Mouse (Mus musculus) liver, embryonic 12.5 days (tissue): Measurements from ENCODE around the gene Pianp. TPM values are rescaled to one million over a fixed set of nuclear protein-coding genes. Genes with fewer than 3 reads are reported as not detected.

Source experiments
- ATAC-seq: fragments of 200-750 bp; cut with Nextera tagmentation; 2 replicates; pipeline ENCODE4 v1.8.0; 2017; ENCODE audit warnings: moderate number of reproducible peaks, mild to moderate bottlenecking, moderate library complexity
- H3K27ac ChIP-seq: fragments of 300-500 bp; sonication (generic); 2 replicates; pipeline ENCODE4 v1.5.1; 2016; ENCODE audit warnings: mild to moderate bottlenecking
- H3K27me3 ChIP-seq: fragments of 300-500 bp; sonication (generic); replicated peaks from 2 replicates; pipeline ENCODE4 v1.6.1; 2016; ENCODE audit warnings: mild to moderate bottlenecking, moderate library complexity
- H3K36me3 ChIP-seq: fragments of 300-500 bp; sonication (generic); 2 replicates; pipeline ENCODE4 v1.6.1; 2016; ENCODE audit warnings: mild to moderate bottlenecking, moderate library complexity
- H3K4me1 ChIP-seq: fragments of 300-500 bp; sonication (generic); 2 replicates; pipeline ENCODE4 v1.6.1; 2016
- H3K4me2 ChIP-seq: fragments of 300-500 bp; sonication (generic); 2 replicates; pipeline ENCODE4 v1.6.1; 2016; ENCODE audit warnings: mild to moderate bottlenecking, moderate library complexity
- H3K4me3 ChIP-seq: fragments of 300-500 bp; sonication (generic); 2 replicates; pipeline ENCODE4 v1.5.1; 2016; ENCODE audit warnings: mild to moderate bottlenecking, moderate library complexity
- H3K9ac ChIP-seq: fragments of 300-500 bp; sonication (generic); 2 replicates; pipeline ENCODE4 v1.6.1; 2016; ENCODE audit warnings: mild to moderate bottlenecking, moderate library complexity
- H3K9me3 ChIP-seq: fragments of 300-500 bp; sonication (generic); replicated peaks from 2 replicates; pipeline ENCODE4 v1.6.1; 2016; ENCODE audit warnings: mild to moderate bottlenecking, moderate library complexity
- WGBS: fragments of 180-500 bp; shearing (Covaris S2); methylation state at CpG from one replicate; pipeline ENCODE4 v1.1.7; 2016; ENCODE audit not compliant: insufficient replicate concordance; 5-methylcytosine and 5-hydroxymethylcytosine counted together
- polyA plus RNA-seq: library from polyadenylated mRNA; unstranded; fragments of >200 nt; fragmentation: Nextera tagmentation; extraction: Ambion mirVana; gene quantifications from 2 replicates; pipeline ENCODE4 v1.2.1, GENCODE M21; 2016

Gene Pianp
- 0.11 TPM in 1 of 2 replicates, not detected in the other for polyA plus RNA-seq

- Histone ChIP-seq H3K27ac (no peak within 1 kb of the TSS), H3K9me3 (no peaks in the 10 kb centered on the region), H3K4me1 (peaks cover 16% of the 10 kb centered on the region), H3K4me2 (peak within 1 kb of the TSS; percentile 77), H3K36me3 (no peaks in the 10 kb centered on the region), H3K4me3 (peak within 1 kb of the TSS; percentile 54), H3K9ac (peak within 1 kb of the TSS; percentile 12; the same call in 1 of the 2 replicates), H3K27me3 (peaks cover 100% of the 10 kb centered on the region)
- under 1% methylated on average over 66 of the region's 78 CpGs for WGBS
- peak; percentile 36; the same call in 1 of the 2 replicates for ATAC-seq
These were observed at the start of gene Pianp for GRCm38 (mm10) chr6:124996551-124997501. Pianp (plus strand) TSS chr6:124996694.

DNA sequence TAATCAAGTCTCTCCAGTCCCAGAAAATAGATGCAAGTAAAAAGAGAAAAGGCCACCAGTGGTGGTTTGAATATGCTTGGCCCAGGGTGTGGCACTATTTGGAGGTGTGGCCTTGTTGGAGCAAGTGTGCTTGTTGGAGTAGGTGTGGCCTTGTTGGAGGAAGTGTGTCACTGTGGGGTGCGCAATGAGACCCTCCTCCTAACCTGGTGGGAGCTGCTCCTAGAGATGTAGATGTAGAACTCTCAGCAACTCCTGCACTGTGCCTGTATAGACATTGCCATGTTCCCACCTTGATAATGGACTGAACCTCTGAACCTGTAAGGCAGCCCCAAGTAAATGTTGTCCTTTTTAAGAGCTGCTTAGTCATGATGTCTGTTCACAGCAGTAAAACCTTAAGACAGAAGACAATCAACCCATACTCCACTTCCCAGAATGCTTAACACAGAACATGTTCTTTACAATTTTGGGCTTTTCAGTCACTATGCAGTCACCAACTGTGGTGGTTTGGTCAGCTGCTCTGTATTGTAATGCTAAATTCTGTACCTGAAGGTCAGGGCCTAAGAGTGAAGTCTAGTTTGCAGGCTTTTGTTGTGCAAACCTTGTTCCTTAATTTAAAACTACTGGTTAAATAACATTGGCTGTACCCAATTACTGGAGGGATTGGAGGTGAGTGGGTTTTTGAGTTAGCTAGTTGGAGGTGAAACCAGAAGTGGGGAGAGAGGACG lies 42.3 kb upstream of the Pianp start:
- Histone ChIP-seq H3K36me3 (peaks cover 48% of the 10 kb centered on the region), H3K9ac (no peak overlapping the region), H3K27ac (no peak overlapping the region), H3K4me3 (no peak overlapping the region), H3K4me1 (no peaks in the 10 kb centered on the region), H3K27me3 (no peaks in the 10 kb centered on the region), H3K4me2 (no peak overlapping the region), H3K9me3 (peaks cover 15% of the 10 kb centered on the region; the same call in 1 of the 2 replicates)
- 64% methylated on average over 2 of the region's 2 CpGs for WGBS
- no peak for ATAC-seq

DNA sequence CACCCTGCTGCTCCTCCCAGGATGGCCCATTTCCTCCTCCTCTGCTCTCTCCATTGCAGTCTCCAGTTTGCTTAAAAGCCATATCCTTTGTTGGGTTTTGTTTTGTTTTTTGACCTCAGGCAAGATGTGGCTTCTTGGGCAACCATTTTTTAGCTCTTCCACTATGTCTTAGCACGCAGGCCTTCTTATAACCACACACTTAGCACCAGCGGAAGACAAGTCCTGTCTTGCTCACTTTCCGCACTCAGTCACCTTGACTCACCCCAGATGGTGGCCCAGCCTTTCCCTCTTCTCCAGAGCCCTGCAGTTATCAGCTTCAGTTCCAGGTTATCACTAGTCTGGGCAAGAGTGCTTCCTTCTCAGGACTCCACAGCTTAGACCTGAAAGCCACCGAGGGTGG lies 41.3 kb upstream of the Pianp start:
- Histone ChIP-seq H3K4me3 (no peak overlapping the region), H3K9me3 (peaks cover 15% of the 10 kb centered on the region; the same call in 1 of the 2 replicates), H3K4me1 (no peaks in the 10 kb centered on the region), H3K4me2 (no peak overlapping the region), H3K27ac (no peak overlapping the region), H3K27me3 (no peaks in the 10 kb centered on the region), H3K9ac (no peak overlapping the region), H3K36me3 (peaks cover 58% of the 10 kb centered on the region)
- ATAC-seq = no peak
- WGBS = 76% methylated on average over 4 of the region's 4 CpGs

- H3K9ac ChIP-seq = no peak overlapping the region
- H3K36me3 ChIP-seq = peaks cover 83% of the 10 kb centered on the region
- H3K27me3 ChIP-seq = no peaks in the 10 kb centered on the region
- no peak overlapping the region for H3K4me3 ChIP-seq
- 74% methylated on average over 3 of the region's 3 CpGs for whole genome bisulfite sequencing
- no peak overlapping the region for H3K4me2 ChIP-seq
- H3K9me3 ChIP-seq = no peaks in the 10 kb centered on the region
- H3K4me1 ChIP-seq = no peaks in the 10 kb centered on the region
- ATAC-seq = no peak
- no peak overlapping the region for H3K27ac ChIP-seq
These were observed 38.4 kb upstream of the Pianp start for GRCm38 (mm10) chr6:124958127-124958526.

DNA sequence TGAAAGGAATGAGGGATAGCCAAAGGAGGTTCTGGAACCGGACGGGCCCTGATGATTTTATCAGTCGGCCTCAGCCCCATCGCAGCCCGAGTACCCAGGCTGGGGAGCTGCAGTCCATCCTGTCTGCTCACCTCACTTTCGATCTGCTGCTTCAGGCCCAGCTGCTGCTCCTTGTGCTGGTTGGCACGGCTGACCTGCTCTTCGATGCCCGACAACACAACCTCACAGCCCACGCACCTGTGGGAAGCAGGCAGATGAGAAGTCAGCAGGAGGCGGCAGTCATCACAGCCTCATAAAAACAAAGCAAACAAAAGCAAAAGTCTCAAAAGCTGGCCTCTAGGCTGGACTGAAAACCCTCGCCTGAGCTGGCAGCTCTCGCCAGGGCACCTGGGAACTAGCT lies 36.5 kb upstream of the Pianp start:
- Histone ChIP-seq H3K27me3 (no peaks in the 10 kb centered on the region), H3K9me3 (no peaks in the 10 kb centered on the region), H3K4me1 (peaks cover 8% of the 10 kb centered on the region), H3K36me3 (peaks cover 70% of the 10 kb centered on the region), H3K4me3 (no peak overlapping the region), H3K27ac (no peak overlapping the region), H3K4me2 (no peak overlapping the region), H3K9ac (no peak overlapping the region)
- WGBS = 87% methylated on average over 13 of the region's 13 CpGs
- no peak for ATAC-seq

DNA sequence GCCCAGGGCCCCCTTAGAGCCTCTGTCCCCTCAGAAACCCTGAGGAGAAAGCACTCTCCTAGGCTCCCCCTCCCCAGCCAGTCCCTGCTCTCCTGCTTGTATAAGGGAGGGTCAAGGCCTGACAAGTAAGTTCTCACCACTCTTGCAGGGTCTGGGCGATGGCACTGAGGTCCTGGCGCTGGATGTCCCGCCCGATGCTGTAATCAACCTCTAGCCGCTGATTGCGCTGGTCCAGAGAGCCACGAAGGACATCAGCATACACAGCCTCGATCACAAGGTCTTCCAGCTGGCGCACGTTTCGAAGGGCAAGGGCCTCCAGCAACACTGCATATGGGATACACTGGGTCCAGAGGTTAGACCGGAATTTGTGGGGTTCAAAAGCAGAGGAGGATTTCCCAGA lies 35.5 kb upstream of the Pianp start:
- Histone ChIP-seq H3K9me3 (no peaks in the 10 kb centered on the region), H3K27ac (no peak overlapping the region), H3K4me2 (no peak overlapping the region), H3K9ac (no peak overlapping the region), H3K36me3 (peaks cover 64% of the 10 kb centered on the region), H3K27me3 (no peaks in the 10 kb centered on the region), H3K4me1 (peaks cover 12% of the 10 kb centered on the region), H3K4me3 (no peak overlapping the region)
- ATAC-seq = no peak
- 84% methylated on average over 12 of the region's 12 CpGs for WGBS

GRCm38 (mm10) chr6:124964638-124965037 lies 31.9 kb upstream of the Pianp start:
- WGBS = 17% methylated on average over 16 of the region's 16 CpGs
- Histone ChIP-seq H3K27me3 (no peaks in the 10 kb centered on the region), H3K9me3 (no peaks in the 10 kb centered on the region), H3K4me2 (peak overlapping the region; percentile 91), H3K4me3 (peak overlapping the region; percentile 81), H3K27ac (peak overlapping the region; percentile 87), H3K4me1 (peaks cover 20% of the 10 kb centered on the region), H3K36me3 (peaks cover 36% of the 10 kb centered on the region), H3K9ac (peak overlapping the region; percentile 90)
- ATAC-seq = peak; percentile 5

- Histone ChIP-seq H3K27ac (peak within 1 kb of the TSS; percentile 87), H3K9ac (peak within 1 kb of the TSS; percentile 90), H3K27me3 (no peaks in the 10 kb centered on the region; the same call in 1 of the 2 replicates), H3K4me1 (peaks cover 20% of the 10 kb centered on the region), H3K9me3 (no peaks in the 10 kb centered on the region), H3K36me3 (peaks cover 31% of the 10 kb centered on the region), H3K4me2 (peak within 1 kb of the TSS; percentile 91), H3K4me3 (peak within 1 kb of the TSS; percentile 81)
- under 1% methylated on average over 68 of the region's 68 CpGs for WGBS
- peak; percentile 94 for ATAC-seq
These were observed 31.3 kb upstream of the Pianp start, which contains the start of gene Cops7a for GRCm38 (mm10) chr6:124965088-124965719. Cops7a (minus strand) TSS chr6:124965538.

- Histone ChIP-seq H3K4me1 (peaks cover 20% of the 10 kb centered on the region), H3K9ac (peak overlapping the region; percentile 90), H3K4me3 (peak overlapping the region; percentile 81), H3K4me2 (peak overlapping the region; percentile 91), H3K9me3 (no peaks in the 10 kb centered on the region), H3K27me3 (no peaks in the 10 kb centered on the region; the same call in 1 of the 2 replicates), H3K27ac (peak overlapping the region; percentile 87), H3K36me3 (peaks cover 25% of the 10 kb centered on the region)
- WGBS = 6% methylated on average over 15 of the region's 15 CpGs
- no peak for ATAC-seq
These were observed 30.7 kb upstream of the Pianp start for GRCm38 (mm10) chr6:124965747-124966146.

DNA sequence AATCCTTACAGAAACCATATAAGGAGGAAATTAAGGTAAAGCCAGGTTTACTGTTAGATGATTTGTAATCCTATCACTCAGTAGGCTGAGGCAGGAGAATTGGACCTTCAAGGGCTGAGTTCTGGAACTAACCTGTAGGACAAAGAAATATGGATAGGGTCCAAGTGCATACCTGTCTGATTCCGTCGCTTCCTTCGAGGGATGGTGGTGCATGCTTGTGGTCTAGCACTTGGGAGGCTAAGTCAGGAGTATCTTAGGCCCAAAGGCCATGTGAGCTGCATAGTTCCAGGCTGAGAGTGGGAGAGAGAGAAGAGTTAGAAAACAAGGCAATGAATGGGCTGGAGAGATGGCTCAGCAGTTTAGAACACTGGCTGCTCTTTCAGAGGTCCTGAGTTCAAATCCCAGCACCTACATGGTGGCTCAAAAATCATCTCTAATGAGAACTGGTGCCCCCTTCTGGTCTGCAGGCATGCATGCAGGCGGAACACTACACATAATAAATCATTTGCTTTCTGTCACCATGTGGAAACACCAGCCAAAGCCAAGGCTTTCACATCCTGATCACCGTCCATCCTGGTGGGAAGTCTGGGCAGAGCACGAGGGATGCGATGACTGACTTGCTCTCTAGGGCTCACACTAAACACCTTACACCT lies 29.9 kb upstream of the Pianp start:
- Histone ChIP-seq H3K9me3 (no peaks in the 10 kb centered on the region), H3K27ac (peak overlapping the region; percentile 16; the same call in 1 of the 2 replicates), H3K4me3 (peak overlapping the region; percentile 81), H3K27me3 (no peaks in the 10 kb centered on the region; the same call in 1 of the 2 replicates), H3K36me3 (peaks cover 17% of the 10 kb centered on the region), H3K9ac (peak overlapping the region; percentile 90; the same call in 1 of the 2 replicates), H3K4me2 (peak overlapping the region; percentile 91), H3K4me1 (peaks cover 20% of the 10 kb centered on the region)
- 93% methylated on average over 7 of the region's 7 CpGs for WGBS
- no peak for ATAC-seq

- Histone ChIP-seq H3K4me3 (no peak overlapping the region), H3K4me1 (peaks cover 20% of the 10 kb centered on the region), H3K9me3 (no peaks in the 10 kb centered on the region), H3K9ac (no peak overlapping the region), H3K27ac (no peak overlapping the region), H3K36me3 (peaks cover 6% of the 10 kb centered on the region), H3K27me3 (no peaks in the 10 kb centered on the region; the same call in 1 of the 2 replicates), H3K4me2 (no peak overlapping the region)
- ATAC-seq = no peak
- WGBS = 54% methylated on average over 4 of the region's 4 CpGs
These were observed 28.7 kb upstream of the Pianp start for GRCm38 (mm10) chr6:124967766-124968165.
